Comparison of ENCODE assay signal across 1 mouse cellular context in genomic region chr6:87323381-87323780, GRCm38 (mm10).
TF ChIP-seq lines count a peak whose summit lies in the region.

No protein-coding gene starts in this region.

TF ChIP-seq in MEL, 35 proteins besides CTCF, POLR2A, EP300 and RAD21 (continued from another document):
- TF ChIP-seq USF2 (IDR thresholded peaks at IDR 0.05; ENCODE audit: borderline replicate concordance in 1 of 2, insufficient read depth in 1 of 2, low read depth in 1 of 2, low read length in 2 of 2) (no peak), POLR2AphosphoS2 (IDR thresholded peaks at IDR 0.05; ENCODE audit: low read length) (no peak), MEF2A (IDR thresholded peaks at IDR 0.05; ENCODE audit: extremely low read depth, insufficient replicate concordance, low read depth, low read length, poor library complexity, severe bottlenecking) (no peak), MAZ (IDR thresholded peaks at IDR 0.05; ENCODE audit: low read depth, low read length) (no peak), ETS1 (IDR thresholded peaks at IDR 0.05; ENCODE audit: low read depth, low read length) (no peak), ELF1 (IDR thresholded peaks at IDR 0.05; ENCODE audit: low read depth, low read length) (no peak), SMC3 (IDR thresholded peaks at IDR 0.05; ENCODE audit: low read depth, low read length) (peak; percentile 68), RCOR1 (IDR thresholded peaks at IDR 0.05; ENCODE audit: low read depth, low read length) (no peak)
